Mouse (Mus musculus): ENCODE measurements around the gene Dscam. TPM values are rescaled to one million over a fixed set of nuclear protein-coding genes. Genes with fewer than 3 reads are reported as not detected.

The Dscam gene
- polyA plus RNA-seq, 1 experiment: under 0.01 TPM

- Histone ChIP-seq H3K4me2 (ENCODE audit: low read depth) (no peak overlapping the region), H3K36me3 (ENCODE audit: control insufficient read depth, insufficient read depth) (no peaks in the 10 kb centered on the region), H3K27me3 (ENCODE audit: control insufficient read depth, insufficient read depth, insufficient read length) (no peaks in the 10 kb centered on the region), H3K4me3 (no peak overlapping the region), H3ac (ENCODE audit: control insufficient read depth, insufficient read length) (no peak overlapping the region), H3K79me2 (ENCODE audit: control insufficient read depth, insufficient read depth) (no peaks in the 10 kb centered on the region)
- TF ChIP-seq POLR2A (IDR thresholded peaks at IDR 0.05; ENCODE audit: insufficient read length, low read depth): no peak
- no peak for TF ChIP-seq POLR2AphosphoS2 (IDR thresholded peaks at IDR 0.05; ENCODE audit: insufficient read length, low read depth)
- no peak for TF ChIP-seq MAX (IDR thresholded peaks at IDR 0.05; ENCODE audit: low read depth)
- TF ChIP-seq TCF12 (IDR thresholded peaks at IDR 0.05; ENCODE audit: insufficient read depth, poor library complexity, severe bottlenecking): no peak
- TF ChIP-seq MYOG (IDR thresholded peaks at IDR 0.05; ENCODE audit: control insufficient read depth in 1 of 3, insufficient read depth in 1 of 3, insufficient read length in 2 of 3, low read depth in 2 of 3): no peak
- no peak for TF ChIP-seq CEBPB (IDR thresholded peaks at IDR 0.05; ENCODE audit: insufficient read depth, poor library complexity, severe bottlenecking)
- TF ChIP-seq MYOD1 (IDR thresholded peaks at IDR 0.05; ENCODE audit: control insufficient read depth in 1 of 3, insufficient read length in 2 of 3, low read depth in 2 of 3): no peak
- no peak for TF ChIP-seq TCF3 (IDR thresholded peaks at IDR 0.05; ENCODE audit: insufficient read length, low read depth)
- no peak for TF ChIP-seq E2F4 (IDR thresholded peaks at IDR 0.05; ENCODE audit: insufficient read depth)
- no peak for TF ChIP-seq REST (IDR thresholded peaks at IDR 0.05; ENCODE audit: insufficient read depth, insufficient read length)
- no peak for TF ChIP-seq SRF (IDR thresholded peaks at IDR 0.05; ENCODE audit: control insufficient read depth, insufficient read length, low read depth)
- TF ChIP-seq USF1 (IDR thresholded peaks at IDR 0.05; ENCODE audit: low read depth): no peak
Measured at GRCm38 (mm10) chr16:97007892-97008527, 162.5 kb downstream of the Dscam start.

GRCm38 (mm10) chr16:97006854-97007182 lies 163.7 kb downstream of the Dscam start:
- TF ChIP-seq TCF3 (IDR thresholded peaks at IDR 0.05; ENCODE audit: insufficient read length, low read depth): no peak
- no peak for TF ChIP-seq CEBPB (IDR thresholded peaks at IDR 0.05; ENCODE audit: insufficient read depth, poor library complexity, severe bottlenecking)
- TF ChIP-seq E2F4 (IDR thresholded peaks at IDR 0.05; ENCODE audit: insufficient read depth): no peak
- no peak for TF ChIP-seq USF1 (IDR thresholded peaks at IDR 0.05; ENCODE audit: low read depth)
- TF ChIP-seq REST (IDR thresholded peaks at IDR 0.05; ENCODE audit: insufficient read depth, insufficient read length): no peak
- TF ChIP-seq POLR2A (IDR thresholded peaks at IDR 0.05; ENCODE audit: insufficient read length, low read depth): no peak
- Histone ChIP-seq H3K36me3 (ENCODE audit: control insufficient read depth, insufficient read depth) (no peaks in the 10 kb centered on the region), H3K4me3 (no peak overlapping the region), H3K4me2 (ENCODE audit: low read depth) (no peak overlapping the region), H3K27me3 (ENCODE audit: control insufficient read depth, insufficient read depth, insufficient read length) (no peaks in the 10 kb centered on the region), H3K79me2 (ENCODE audit: control insufficient read depth, insufficient read depth) (no peaks in the 10 kb centered on the region), H3ac (ENCODE audit: control insufficient read depth, insufficient read length) (no peak overlapping the region)

DNA sequence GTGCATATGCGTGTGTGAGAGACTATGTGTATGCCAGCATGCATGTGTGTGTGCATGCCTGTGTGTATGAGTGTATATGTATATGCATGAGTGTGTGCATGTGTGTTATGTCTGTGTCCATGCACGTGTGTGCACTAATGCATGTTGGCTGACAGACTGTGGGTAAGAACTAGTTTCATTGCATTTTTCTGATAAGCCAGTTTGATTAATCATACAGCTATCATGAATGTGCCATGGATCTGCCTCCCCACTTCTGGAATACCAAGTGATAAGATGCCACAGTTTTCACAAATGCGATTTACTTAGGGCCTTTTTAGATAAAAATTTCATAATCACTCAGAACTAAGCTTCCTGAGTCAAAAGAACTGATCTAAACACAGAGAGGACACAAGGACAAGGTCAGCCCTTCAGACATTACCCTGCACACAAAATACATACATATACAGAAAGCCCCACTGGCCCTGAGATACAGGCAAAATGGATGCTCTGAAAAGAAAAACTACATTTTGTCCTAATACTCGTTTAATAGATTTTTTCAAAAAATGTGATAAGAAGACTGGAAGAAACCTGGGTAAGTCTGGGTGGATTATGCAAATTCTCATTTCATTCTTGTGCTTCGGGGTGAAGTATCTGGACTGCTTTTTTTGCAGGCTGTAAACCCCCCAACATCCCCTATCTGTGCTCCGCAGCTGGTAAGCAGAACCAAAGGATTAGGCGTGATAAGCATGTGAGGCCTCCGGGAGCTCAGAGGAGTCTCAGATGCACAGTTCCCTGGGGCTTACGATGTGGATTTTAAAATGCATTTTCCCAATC lies 164.3 kb downstream of the Dscam start:
- Histone ChIP-seq H3K4me2 (ENCODE audit: low read depth) (no peak overlapping the region), H3K4me3 (no peak overlapping the region), H3K36me3 (ENCODE audit: control insufficient read depth, insufficient read depth) (no peaks in the 10 kb centered on the region), H3K79me2 (ENCODE audit: control insufficient read depth, insufficient read depth) (no peaks in the 10 kb centered on the region), H3K27me3 (ENCODE audit: control insufficient read depth, insufficient read depth, insufficient read length) (no peaks in the 10 kb centered on the region), H3ac (ENCODE audit: control insufficient read depth, insufficient read length) (no peak overlapping the region)
- TF ChIP-seq MYOG (IDR thresholded peaks at IDR 0.05; ENCODE audit: control insufficient read depth in 1 of 3, insufficient read depth in 1 of 3, insufficient read length in 2 of 3, low read depth in 2 of 3) (no peak), MYOD1 (IDR thresholded peaks at IDR 0.05; ENCODE audit: control insufficient read depth in 1 of 3, insufficient read length in 2 of 3, low read depth in 2 of 3) (no peak), SRF (IDR thresholded peaks at IDR 0.05; ENCODE audit: control insufficient read depth, insufficient read length, low read depth) (no peak), USF1 (IDR thresholded peaks at IDR 0.05; ENCODE audit: low read depth) (no peak), CEBPB (IDR thresholded peaks at IDR 0.05; ENCODE audit: insufficient read depth, poor library complexity, severe bottlenecking) (no peak), REST (IDR thresholded peaks at IDR 0.05; ENCODE audit: insufficient read depth, insufficient read length) (no peak), TCF3 (IDR thresholded peaks at IDR 0.05; ENCODE audit: insufficient read length, low read depth) (no peak), TCF12 (IDR thresholded peaks at IDR 0.05; ENCODE audit: insufficient read depth, poor library complexity, severe bottlenecking) (no peak), E2F4 (IDR thresholded peaks at IDR 0.05; ENCODE audit: insufficient read depth) (no peak), POLR2AphosphoS2 (IDR thresholded peaks at IDR 0.05; ENCODE audit: insufficient read length, low read depth) (no peak), POLR2A (IDR thresholded peaks at IDR 0.05; ENCODE audit: insufficient read length, low read depth) (no peak), MAX (IDR thresholded peaks at IDR 0.05; ENCODE audit: low read depth) (no peak)

GRCm38 (mm10) chr16:97003965-97004364 lies 166.6 kb downstream of the Dscam start:
- Histone ChIP-seq H3K79me2 (ENCODE audit: control insufficient read depth, insufficient read depth) (no peaks in the 10 kb centered on the region), H3ac (ENCODE audit: control insufficient read depth, insufficient read length) (no peak overlapping the region), H3K4me3 (no peak overlapping the region), H3K27me3 (ENCODE audit: control insufficient read depth, insufficient read depth, insufficient read length) (no peaks in the 10 kb centered on the region), H3K36me3 (ENCODE audit: control insufficient read depth, insufficient read depth) (no peaks in the 10 kb centered on the region), H3K4me2 (ENCODE audit: low read depth) (no peak overlapping the region)
- TF ChIP-seq TCF12 (IDR thresholded peaks at IDR 0.05; ENCODE audit: insufficient read depth, poor library complexity, severe bottlenecking): no peak
- no peak for TF ChIP-seq SRF (IDR thresholded peaks at IDR 0.05; ENCODE audit: control insufficient read depth, insufficient read length, low read depth)
- TF ChIP-seq USF1 (IDR thresholded peaks at IDR 0.05; ENCODE audit: low read depth): no peak
- no peak for TF ChIP-seq REST (IDR thresholded peaks at IDR 0.05; ENCODE audit: insufficient read depth, insufficient read length)

DNA sequence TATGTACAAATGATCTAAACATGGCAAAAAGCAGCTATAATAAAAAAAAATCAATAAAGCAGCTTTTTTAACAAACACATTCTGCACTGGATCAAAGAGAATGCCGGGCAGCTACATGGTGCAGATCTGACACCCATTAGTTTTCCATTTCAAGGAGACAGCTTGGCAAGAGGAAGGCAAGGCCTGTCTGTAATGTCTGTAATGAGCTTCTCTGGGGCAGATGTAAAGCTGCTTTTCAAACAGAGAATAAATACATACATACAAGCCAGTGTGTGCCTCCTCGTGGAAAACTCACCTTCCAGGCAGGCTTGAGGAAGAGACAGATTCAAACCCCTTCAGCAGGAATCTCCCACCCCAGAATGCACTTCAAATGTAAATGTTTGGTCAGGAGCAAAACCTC lies 167.7 kb downstream of the Dscam start:
- TF ChIP-seq USF1 (IDR thresholded peaks at IDR 0.05; ENCODE audit: low read depth) (no peak), MAX (IDR thresholded peaks at IDR 0.05; ENCODE audit: low read depth) (no peak), SRF (IDR thresholded peaks at IDR 0.05; ENCODE audit: control insufficient read depth, insufficient read length, low read depth) (no peak)
- Histone ChIP-seq H3K36me3 (ENCODE audit: control insufficient read depth, insufficient read depth) (no peaks in the 10 kb centered on the region), H3ac (ENCODE audit: control insufficient read depth, insufficient read length) (no peak overlapping the region), H3K79me2 (ENCODE audit: control insufficient read depth, insufficient read depth) (no peaks in the 10 kb centered on the region), H3K27me3 (ENCODE audit: control insufficient read depth, insufficient read depth, insufficient read length) (no peaks in the 10 kb centered on the region), H3K4me2 (ENCODE audit: low read depth) (no peak overlapping the region), H3K4me3 (no peak overlapping the region)

Data from myocyte (in vitro differentiated cells).